Mouse (Mus musculus): ENCODE measurements around the gene Shisa6. TPM values are rescaled to one million over a fixed set of nuclear protein-coding genes. Genes with fewer than 3 reads are reported as not detected.

The Shisa6 gene
- total RNA-seq (2021), result under 1 TPM; 0.05 to 0.31 TPM
- long read RNA-seq, experiment 1, result 0 reads
- long read RNA-seq, experiment 2, partial matches to known transcripts, result 0 of 1 reads
- long read RNA-seq, experiment 2, other reads (novel, unspliced or antisense), result 1 of 1 reads

- intact Hi-C loops (cut with DNase I), result no loop called here
- DNase-seq, result peak; percentile 15 to 24
These were observed at the start of gene Shisa6 for GRCm38 (mm10) chr11:66525371-66526045. Gene Shisa6, minus strand, starts transcription at chr11:66525964.

GRCm38 (mm10) chr11:66573888-66574287 is 48.1 kb upstream of the Shisa6 start:
- intact Hi-C loops (cut with DNase I), result no loop called here
- no peak for DNase-seq

- no peak for DNase-seq
- intact Hi-C loops (cut with DNase I), result no loop called here
These were observed 43.3 kb upstream of the Shisa6 start for GRCm38 (mm10) chr11:66569045-66569444.

DNA sequence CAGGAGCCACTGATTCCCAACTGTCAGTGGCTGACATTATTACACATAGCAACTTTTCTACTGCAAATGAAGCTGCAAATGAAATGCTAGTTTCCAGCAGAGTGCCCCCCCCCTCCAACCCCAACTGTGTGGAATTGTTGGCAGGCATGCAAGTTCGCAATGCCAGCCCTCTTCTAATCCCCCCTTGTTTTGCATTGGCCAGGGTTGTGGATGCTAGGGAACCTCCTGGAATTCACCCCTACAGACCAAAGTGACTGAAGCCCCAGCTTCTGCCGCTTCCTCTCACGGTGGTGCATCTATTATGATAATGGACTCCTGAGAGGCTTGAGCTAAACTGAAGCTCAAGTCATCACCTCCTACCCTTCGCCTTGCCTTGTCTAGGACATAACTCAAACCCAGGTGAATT is 42.6 kb upstream of the Shisa6 start:
- DNase-seq, result no peak
- intact Hi-C loops (cut with DNase I), result no loop called here

- no peak for DNase-seq
- intact Hi-C loops (cut with DNase I), result no loop called here
These were observed 41.6 kb upstream of the Shisa6 start for GRCm38 (mm10) chr11:66567382-66567781.

DNA sequence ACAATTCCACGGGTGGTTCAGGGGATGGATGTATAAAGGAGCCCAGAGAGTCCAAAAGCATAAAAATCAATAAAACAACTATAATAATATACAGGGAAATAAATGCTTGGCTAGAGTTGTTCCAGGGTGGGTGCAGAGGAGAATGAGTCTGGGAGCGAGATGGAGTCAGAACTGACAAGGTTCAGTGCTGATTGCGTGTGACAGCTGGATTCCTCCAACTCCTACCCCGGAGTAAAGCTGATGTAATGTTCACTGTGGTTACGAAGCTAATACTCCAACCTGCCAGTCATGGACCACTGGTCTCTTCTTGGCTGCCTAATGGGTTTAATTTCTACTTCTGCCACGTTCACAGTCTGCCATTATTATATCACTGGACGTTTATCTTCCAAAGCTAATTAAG is 36.5 kb upstream of the Shisa6 start:
- no peak for DNase-seq
- intact Hi-C loops (cut with DNase I), result no loop called here

DNA sequence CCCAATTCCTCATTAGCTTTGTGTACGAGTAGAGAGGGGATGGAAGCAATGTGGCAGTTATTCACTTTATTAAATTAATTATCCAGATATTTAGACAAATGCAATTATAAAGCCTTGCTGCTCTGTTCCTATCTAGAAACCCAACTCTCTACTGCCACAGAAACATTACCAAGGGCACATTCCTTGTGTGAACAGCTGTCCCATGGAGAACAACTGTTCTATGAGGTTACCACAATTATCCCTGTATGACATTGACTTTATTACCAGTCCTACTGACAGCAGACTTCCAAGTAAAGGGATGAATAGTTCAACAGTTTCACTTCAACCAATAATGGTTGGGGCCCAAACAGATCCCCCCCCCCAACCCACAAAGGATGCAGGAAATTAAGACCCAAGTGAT is 12.1 kb upstream of the Shisa6 start:
- no peak for DNase-seq
- intact Hi-C loops (cut with DNase I), result no loop called here

- intact Hi-C loops (cut with DNase I), result no loop called here
- DNase-seq, result no peak
These were observed 10.1 kb upstream of the Shisa6 start for GRCm38 (mm10) chr11:66535866-66536265.

DNA sequence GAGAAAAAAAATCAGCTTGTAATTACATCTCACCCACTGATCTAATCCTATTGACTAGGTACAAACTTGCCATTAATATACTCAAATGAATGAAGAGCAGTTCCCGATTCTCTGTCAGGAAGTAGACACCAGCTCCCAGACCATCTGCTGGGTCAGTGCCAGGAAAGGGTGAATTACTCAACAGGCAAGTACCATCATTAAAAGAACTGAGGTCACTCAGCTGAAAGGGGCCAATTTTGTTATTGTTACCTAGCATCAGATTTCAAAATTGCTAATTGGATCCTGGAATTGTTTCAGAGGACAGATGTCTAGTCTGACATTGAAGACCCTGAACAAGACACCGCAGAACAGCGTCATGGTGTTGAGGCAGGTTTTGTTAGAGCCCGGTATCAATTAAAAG is 9.4 kb upstream of the Shisa6 start:
- no peak for DNase-seq
- intact Hi-C loops (cut with DNase I), result no loop called here

GRCm38 (mm10) chr11:66534291-66534690 is 8.5 kb upstream of the Shisa6 start:
- no peak for DNase-seq
- intact Hi-C loops (cut with DNase I), result no loop called here

DNA sequence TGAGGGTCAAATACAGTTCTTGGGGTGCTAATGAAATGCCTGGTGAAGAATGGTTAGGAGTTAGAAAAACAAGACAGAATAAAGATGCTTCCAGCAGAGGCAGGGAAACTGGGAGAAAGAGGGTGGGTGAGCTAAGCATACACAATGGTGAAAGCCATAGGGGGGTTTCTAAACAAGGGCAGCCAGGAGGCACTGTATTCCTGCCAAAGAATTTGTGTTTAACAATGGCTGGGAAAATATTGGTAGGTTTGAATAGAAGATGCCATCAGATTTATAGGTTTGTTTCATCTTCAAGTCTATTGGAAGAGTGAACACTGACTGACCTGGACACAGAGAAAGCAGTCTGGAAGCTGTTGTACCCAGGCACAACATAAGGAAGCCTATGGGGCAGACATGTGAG is 2.4 kb upstream of the Shisa6 start:
- DNase-seq, result no peak
- intact Hi-C loops (cut with DNase I), result no loop called here

DNA sequence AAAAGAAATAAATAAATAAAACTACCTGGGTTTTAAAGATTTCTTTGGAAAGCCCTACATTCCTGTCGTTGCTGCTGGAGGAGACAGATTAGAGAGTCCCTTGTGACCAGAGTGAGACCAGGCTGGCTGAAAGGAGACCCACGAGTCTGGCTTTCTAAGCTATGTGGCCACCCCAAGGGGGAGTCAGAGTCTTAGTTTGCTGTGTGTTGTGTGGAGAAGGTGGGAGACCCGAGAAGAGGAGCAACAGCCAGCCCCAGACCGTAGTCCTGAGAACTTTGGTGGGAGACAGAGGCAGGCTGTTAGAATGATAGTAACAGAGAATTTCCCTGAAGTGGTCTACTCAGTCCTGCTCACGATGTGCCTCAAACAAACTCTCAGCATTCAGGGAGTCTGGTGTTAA is 1.6 kb upstream of the Shisa6 start:
- intact Hi-C loops (cut with DNase I), result no loop called here
- no peak for DNase-seq

- intact Hi-C loops (cut with DNase I), result no loop called here
- DNase-seq, result peak in 1 of 2 experiments; percentile 2
These were observed 1.2 kb upstream of the Shisa6 start for GRCm38 (mm10) chr11:66526981-66527320.

GRCm38 (mm10) chr11:66526046-66526980 is 549 bp upstream of the Shisa6 start:
- DNase-seq, result peak; percentile 2 to 7

DNA sequence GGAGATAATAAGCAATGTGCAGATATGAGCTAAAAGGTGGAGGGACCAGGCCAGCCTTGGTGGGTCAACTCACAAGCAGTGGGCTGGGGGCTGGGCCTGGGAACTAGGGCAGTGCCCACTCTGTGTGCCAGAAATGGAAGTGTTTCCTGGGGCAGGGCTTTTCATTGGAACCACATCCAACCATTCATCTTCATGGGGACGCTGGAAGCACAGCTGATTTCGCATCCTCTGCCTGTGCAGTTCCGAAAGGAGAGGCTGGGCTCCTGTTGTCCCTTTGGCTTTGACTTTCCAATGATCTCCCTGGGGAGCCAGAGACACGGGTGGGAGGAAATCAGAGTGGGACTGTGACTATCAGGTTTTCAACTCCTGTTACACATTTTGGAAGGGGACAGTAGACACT is 1.5 kb downstream of the Shisa6 start:
- intact Hi-C loops (cut with DNase I), result no loop called here
- DNase-seq, result no peak

More at GRCm38 (mm10) chr11:66526046-66526980, 549 bp upstream of the Shisa6 start:
- intact Hi-C loops (cut with DNase I), result no loop called here

- no peak for DNase-seq
- intact Hi-C loops (cut with DNase I), result no loop called here
These were observed 3.4 kb downstream of the Shisa6 start for GRCm38 (mm10) chr11:66522376-66522775.

DNA sequence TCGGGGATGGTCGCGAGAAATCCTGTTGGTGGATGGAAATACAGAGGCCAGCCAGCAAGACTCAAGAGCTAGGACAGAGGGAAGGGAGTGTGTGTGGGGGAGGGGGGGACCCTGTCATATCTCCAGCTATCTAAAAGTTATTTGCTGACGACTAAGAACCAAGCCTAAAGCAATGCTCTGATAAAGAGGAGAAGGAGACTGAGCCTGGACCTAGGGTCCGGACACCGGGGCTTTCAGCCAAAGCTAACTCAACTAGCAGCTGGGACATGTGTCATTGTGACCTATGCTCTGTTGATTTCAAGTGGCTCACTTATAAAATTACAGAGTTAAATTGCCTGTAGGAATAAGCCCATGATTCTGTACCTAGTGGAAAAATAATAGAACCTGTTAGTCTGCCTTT is 6.4 kb downstream of the Shisa6 start:
- no peak for DNase-seq
- intact Hi-C loops (cut with DNase I), result no loop called here

DNA sequence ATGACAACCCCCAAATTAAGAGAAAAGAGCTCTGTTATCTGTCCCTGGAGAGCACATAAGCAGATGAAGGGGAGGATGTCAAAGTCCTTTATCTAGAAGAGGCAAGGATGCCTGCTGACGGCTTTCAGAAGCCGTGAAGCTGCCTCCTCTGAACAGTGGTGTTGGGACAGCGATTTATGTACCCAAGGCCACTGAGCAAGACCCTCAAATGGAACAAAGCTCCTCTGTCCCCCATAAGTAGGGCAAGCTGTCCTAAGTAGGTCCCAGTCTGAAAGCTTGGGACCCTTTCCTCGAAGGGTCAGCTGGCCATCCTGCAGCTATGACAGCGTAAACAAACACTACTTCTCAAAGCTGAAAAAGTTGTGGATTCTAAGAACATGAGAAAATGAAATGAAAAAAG is 11.4 kb downstream of the Shisa6 start:
- DNase-seq, result no peak
- intact Hi-C loops (cut with DNase I), result no loop called here

DNA sequence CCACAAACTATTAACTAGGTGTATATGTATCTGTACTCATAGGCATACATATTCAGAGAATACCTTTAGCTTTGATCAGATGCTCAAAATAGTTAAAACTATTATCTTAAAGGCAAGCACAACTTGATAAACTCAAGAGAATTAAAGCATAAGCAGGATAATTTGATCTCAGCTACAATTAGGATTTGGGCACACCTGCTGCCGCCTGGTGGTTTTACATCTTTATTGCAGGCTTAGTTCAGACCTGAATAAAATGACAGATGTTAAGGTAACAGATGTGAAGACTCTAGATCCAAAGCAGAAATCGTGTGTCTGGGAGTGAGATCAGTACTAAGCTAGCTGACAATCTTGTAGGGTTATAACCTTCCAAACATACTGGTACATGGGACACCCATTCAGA is 24.8 kb downstream of the Shisa6 start:
- intact Hi-C loops (cut with DNase I), result loop anchor here (2.0 kb wide), 1 partner anchor 378 kb away; no protein-coding TSS in a partner anchor
- DNase-seq, result no peak

DNA sequence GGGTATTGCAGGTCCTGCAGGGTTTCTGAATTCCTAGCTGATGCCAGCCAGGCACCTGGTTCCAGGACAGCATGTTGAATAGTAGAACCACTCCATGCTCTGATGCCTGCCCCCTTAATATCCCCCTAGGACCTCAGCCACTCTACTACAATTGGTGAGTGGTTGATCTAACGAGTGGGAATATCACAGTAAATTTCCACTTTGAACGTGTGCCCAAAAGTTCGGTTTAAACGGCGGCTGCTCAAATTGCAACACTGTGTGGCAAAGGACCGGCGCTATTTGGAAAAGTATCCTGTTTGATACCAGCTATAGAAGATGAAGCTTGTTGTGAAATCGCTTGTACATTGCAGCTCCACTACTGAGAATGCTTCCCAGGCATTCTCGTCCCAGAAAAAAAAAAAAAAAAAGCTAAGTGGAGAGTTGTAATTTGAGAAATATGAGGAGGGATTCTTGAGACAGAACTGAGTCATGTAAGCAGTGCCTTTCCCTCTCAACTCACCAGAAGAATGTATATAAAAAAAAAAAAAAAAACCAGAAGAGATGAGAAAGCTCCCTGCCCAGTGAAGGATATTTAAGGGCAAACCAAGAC is 26.8 kb downstream of the Shisa6 start:
- no peak for DNase-seq
- intact Hi-C loops (cut with DNase I), result no loop called here

DNA sequence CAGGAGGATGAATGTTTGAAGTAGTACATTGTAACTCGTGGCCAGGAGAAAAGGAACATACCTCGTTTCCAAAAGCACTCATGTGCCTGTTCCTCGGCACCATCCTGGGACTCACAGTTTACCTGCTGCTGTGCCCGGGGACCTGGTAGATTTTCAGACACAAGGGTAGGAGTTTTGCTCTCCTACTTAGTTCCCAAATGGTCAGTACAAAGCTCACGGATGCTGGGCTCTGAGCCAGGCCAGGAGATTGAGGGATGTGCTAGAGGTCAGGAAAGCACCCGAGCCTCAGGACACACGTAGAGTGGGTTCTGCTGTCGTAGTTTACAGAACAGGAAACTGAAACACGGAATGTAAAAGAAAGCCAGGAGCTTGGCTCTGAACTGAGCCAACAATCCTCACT is 29.5 kb downstream of the Shisa6 start:
- DNase-seq, result no peak
- intact Hi-C loops (cut with DNase I), result no loop called here

All from heart, postnatal 14 days (tissue).